ENCODE assay signal across 8 mouse cellular contexts in the genomic region with DNA sequence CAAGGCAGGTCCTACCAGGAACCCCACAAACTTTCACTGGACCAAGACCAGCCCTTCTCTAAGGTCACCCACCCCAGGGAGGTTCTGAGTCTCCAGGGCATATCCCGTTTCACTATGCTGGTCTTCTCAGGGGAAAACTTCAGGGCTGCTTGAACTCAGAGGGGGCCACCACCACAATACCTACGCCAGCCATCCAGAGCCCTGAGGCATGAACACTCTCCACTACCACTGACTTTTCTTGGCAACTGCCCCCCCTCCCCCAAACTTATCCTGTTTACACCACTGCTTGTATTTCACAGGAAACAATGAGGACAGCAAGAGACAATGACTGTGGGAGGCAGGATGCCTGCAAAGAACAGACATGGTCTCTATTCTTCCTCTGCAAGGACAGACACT. TPM values are rescaled to one million over a fixed set of nuclear protein-coding genes. Genes with fewer than 3 reads are reported as not detected.
DNase-seq lines count a peak whose midpoint lies in the region; ATAC-seq and TF ChIP-seq lines count a peak whose summit lies in the region.

No protein-coding gene starts in this region.

- H3K4me2 ChIP-seq in heart, embryonic 12.5 days = peak overlapping the region; percentile 3; the same call in 1 of the 2 replicates

- H3K4me3 ChIP-seq in heart, embryonic 12.5 days = no peak overlapping the region
- peak overlapping the region; percentile 89 for H3K4me3 ChIP-seq in megakaryocyte, embryonic 14.5 days (replicated peaks)

- WGBS in heart, embryonic 12.5 days = 55% methylated on average over 2 of the region's 2 CpGs

- POLR2A ChIA-PET in Patski (lab: Charles Lee) = no interaction called here

- peak; percentile 78 for DNase-seq in 416B (ENCODE audit: low read depth)
- DNase-seq in Patski (ENCODE audit: low read depth, low spot score) = no peak
- peak; percentile 73 for DNase-seq in kidney, postnatal 10 days
- DNase-seq in c-Kit-positive CD71-positive TER-119-positive erythroid progenitor cells, embryonic 14.5 days (ENCODE audit: low spot score) = no peak
- no peak for DNase-seq in layer of hippocampus, postnatal 14 days (ENCODE audit: low spot score in 2 of 2)
- DNase-seq in embryo, embryonic 10.5 days (ENCODE audit: low spot score) = no peak

- H3K9ac ChIP-seq in heart, embryonic 12.5 days = no peak overlapping the region

- peaks cover 82% of the 10 kb centered on the region for H3K4me1 ChIP-seq in heart, embryonic 12.5 days (replicated peaks)
- peaks cover 93% of the 10 kb centered on the region for H3K4me1 ChIP-seq in megakaryocyte, embryonic 14.5 days

- no peaks in the 10 kb centered on the region for H3K27me3 ChIP-seq in Patski
- H3K27me3 ChIP-seq in heart, embryonic 12.5 days (replicated peaks) = no peaks in the 10 kb centered on the region
- no peaks in the 10 kb centered on the region for H3K27me3 ChIP-seq in megakaryocyte, embryonic 14.5 days (replicated peaks)

- peak; percentile 32 for ATAC-seq in Patski
- ATAC-seq in heart, embryonic 12.5 days (ENCODE audit: insufficient number of reproducible peaks, low FRiP score) = no peak

- H3K9me3 ChIP-seq in heart, embryonic 12.5 days (replicated peaks) = no peaks in the 10 kb centered on the region
- H3K9me3 ChIP-seq in megakaryocyte, embryonic 14.5 days = no peaks in the 10 kb centered on the region

- no peak for TF ChIP-seq CTCF in Patski (IDR thresholded peaks at IDR 0.05)

- peak overlapping the region; percentile 18 for H3K27ac ChIP-seq in heart, embryonic 12.5 days (ENCODE audit: poor library complexity, severe bottlenecking)

- CTCF ChIA-PET in Patski (lab: Charles Lee) = interaction anchor here (1.8 to 5.4 kb wide), 2 partner anchors 10 to 41 kb away, joined by 4 to 28 read pairs; no protein-coding TSS in a partner anchor

- no peaks in the 10 kb centered on the region for H3K36me3 ChIP-seq in heart, embryonic 12.5 days
- peaks cover 39% of the 10 kb centered on the region for H3K36me3 ChIP-seq in megakaryocyte, embryonic 14.5 days (replicated peaks; ENCODE audit: low read length)

- in situ Hi-C loops in Patski (cut with MboI; ENCODE audit: low pct_unique_long_range_greater_than_20kb) = no loop called here

RNA-seq across cellular contexts. Expression of a gene that starts 7.6 kb away (rescaled TPM):
- 59.0 TPM for polyA plus RNA-seq in Patski (2021)
- 43.2 and 46.7 TPM in 2 replicates for polyA plus RNA-seq in heart, embryonic 12.5 days (2016; fragmentation: Nextera tagmentation; extraction: Ambion mirVana)
- 20.9 and 22.8 TPM in 2 replicates for polyA plus RNA-seq in megakaryocyte, embryonic 14.5 days (2012; ENCODE audit: insufficient read depth, low replicate concordance)
- total RNA-seq in layer of hippocampus, postnatal 14 days (2021) = 10 to 100 TPM; 34.5 to 35.5 TPM

RNA-seq across cellular contexts. Expression of a gene that starts 54.6 kb away (rescaled TPM):
- polyA plus RNA-seq in Patski (2021) = 13.2 TPM
- 58.7 and 59.1 TPM in 2 replicates for polyA plus RNA-seq in heart, embryonic 12.5 days (2016; fragmentation: Nextera tagmentation; extraction: Ambion mirVana)
- polyA plus RNA-seq in megakaryocyte, embryonic 14.5 days (2012; ENCODE audit: insufficient read depth, low replicate concordance) = 4.5 and 11.6 TPM in 2 replicates
- total RNA-seq in layer of hippocampus, postnatal 14 days (2021) = 100 to 1,000 TPM; 139 to 145 TPM

Comparison
In these comparisons a context has a peak if more than half of its experiments do, and no peak if none do; other contexts are left out.
1. DNase-seq: peak in 416B (single experiment) and kidney, postnatal 10 days (single experiment); none in Patski (single experiment), c-Kit-positive CD71-positive TER-119-positive erythroid progenitor cells, embryonic 14.5 days (single experiment), layer of hippocampus, postnatal 14 days (0 of 2) and embryo, embryonic 10.5 days (single experiment).